Mouse (Mus musculus) spleen, postnatal 4 days (tissue): Measurements from ENCODE around the gene Apopt1.

Experiments used
- DNase-seq, 2 experiments: peaks; one replicate each; pipeline ENCODE4 v3.0.0; 2022; ENCODE audit warnings: low spot score in 2 of 2

Apopt1 gene

GRCm38 (mm10) chr12:111743981-111744423, 30.9 kb downstream of the Apopt1 start:
- DNase-seq, result peak; percentile 40 to 71

DNA sequence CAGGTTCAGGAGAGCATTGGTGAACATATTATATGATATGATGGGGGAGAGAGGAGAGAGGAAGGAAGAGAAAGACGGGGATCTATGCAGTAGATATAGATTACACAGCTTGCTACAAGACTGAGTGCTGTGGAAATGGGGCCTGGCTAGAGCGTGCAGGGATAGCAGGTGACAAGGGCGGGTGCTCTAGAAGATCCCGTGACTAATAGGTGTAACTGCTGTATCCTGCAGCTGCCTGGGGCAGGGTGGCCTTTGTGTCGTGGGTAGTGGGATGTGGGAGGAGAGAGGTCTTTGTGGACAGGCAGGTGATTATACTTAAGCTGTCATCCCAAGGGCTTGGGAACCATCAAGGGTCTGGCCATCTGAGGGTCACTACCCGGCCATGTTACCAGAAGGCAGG, 32.2 kb downstream of the Apopt1 start:
- DNase-seq, result no peak

- peak; percentile 66 to 75 for DNase-seq
Observed at GRCm38 (mm10) chr12:111746091-111746490, 33.0 kb downstream of the Apopt1 start.

DNA sequence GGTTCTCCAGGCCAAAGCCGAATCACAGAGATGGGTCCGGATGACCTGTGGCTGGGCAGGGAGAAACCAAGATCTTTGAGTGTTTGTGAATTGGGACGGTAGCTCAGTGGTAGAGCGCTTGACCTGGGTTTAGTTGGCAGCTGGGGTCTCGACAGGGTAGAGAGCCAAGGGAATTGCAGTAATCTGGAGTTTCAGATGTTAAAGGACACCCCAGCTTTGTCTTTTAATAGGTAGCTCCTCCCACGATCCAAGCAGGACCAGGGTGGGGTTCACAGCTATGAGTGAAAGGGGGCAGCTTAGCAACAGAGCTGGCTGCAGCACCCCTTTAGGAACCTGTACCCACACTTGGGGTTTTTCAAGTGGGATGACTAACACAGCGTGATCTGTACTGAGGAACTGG, 34.4 kb downstream of the Apopt1 start:
- no peak for DNase-seq

DNA sequence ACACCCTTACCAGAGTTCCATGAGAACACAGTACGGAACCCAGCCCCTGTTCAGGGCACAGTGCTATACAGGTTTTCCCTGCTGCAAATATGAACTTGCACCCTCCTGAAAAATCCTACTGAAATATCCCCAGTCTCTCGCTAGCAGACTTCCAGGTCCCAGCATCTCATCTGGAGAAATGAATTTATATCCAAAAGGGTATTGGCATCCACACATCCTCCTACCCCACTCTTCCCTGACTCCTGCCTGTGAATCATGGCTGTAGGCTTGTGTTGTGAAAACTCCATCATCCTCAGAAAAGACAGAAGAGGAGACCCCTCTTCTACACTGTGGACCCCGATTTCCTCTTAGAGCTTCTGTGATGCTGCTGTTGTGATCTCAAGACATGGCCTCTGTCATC, 37.7 kb downstream of the Apopt1 start:
- DNase-seq, result no peak

DNA sequence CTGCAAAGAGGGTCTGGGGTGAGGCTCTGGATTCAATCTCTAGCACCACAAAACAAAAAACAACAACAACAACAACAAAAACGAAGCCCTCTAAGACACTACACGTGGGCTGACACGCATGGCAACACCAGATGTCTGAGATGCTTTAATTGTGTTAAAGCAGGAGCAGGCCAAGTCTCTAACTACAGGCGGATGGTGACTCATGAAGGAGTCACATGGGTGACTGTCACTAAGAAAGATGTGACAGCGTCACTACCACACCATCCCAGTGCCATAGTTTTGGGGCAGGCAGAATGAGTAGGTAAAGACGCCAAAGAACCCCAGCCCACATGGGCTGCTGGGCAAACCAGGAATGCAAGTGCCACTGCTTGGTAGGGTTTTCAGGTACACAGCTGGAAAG, 39.4 kb downstream of the Apopt1 start:
- DNase-seq, result no peak

GRCm38 (mm10) chr12:111753347-111753746, 40.3 kb downstream of the Apopt1 start:
- peak in 1 of 2 experiments; percentile 53 for DNase-seq

DNA sequence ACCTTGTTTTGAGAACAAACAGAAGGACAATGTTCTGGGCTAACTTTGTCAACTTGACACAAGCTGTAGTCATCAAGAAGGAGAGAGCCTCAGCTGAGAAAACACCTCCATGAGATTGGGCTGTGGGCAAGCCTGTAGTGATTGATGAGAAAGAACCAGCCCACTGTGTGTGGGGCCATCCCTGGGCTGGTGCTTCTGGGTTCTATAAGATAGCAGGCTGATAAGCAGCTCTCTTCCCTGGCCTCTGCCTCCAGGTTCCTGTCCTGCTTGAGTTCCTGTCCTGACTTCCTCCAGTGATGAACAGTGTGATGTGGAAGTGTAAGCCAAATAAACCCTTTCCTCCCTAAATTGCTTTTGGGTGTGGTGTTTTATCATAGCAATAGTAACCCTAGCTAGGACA, 41.6 kb downstream of the Apopt1 start:
- no peak for DNase-seq

- DNase-seq, result no peak
Observed at GRCm38 (mm10) chr12:111755231-111755630, 42.2 kb downstream of the Apopt1 start.

DNA sequence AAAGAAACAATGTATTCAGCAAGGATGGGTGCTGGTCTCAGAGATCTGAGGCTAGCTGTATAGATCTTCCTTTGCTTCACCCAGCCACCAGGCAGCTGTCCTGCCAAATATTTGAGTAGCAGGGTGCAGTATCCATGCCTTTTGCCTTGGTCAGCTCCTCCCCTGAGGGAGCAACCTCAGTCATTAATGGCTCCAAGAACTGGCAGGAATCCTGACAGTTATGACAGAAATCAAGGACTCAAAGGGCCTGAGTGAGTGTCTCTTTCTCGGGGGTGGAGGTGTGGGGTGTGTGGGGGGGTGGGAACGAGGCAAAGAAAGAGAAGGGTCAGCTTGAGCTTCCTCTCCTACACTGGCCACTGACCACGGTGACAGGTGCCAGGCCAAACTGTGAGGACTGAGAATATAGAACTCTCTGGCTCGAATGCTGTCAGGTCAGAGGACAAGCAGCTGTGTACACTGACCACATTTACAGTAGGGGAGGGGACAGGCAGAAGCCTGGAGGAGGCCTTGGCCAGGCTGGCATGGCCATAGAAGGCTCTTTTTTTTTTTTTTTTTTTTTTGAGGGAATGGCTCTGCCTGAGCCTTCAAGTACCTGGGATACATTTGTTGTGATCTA, 43.1 kb downstream of the Apopt1 start:
- DNase-seq, result peak in 1 of 2 experiments; percentile 49

GRCm38 (mm10) chr12:111756698-111757082, 43.6 kb downstream of the Apopt1 start:
- no peak for DNase-seq

DNA sequence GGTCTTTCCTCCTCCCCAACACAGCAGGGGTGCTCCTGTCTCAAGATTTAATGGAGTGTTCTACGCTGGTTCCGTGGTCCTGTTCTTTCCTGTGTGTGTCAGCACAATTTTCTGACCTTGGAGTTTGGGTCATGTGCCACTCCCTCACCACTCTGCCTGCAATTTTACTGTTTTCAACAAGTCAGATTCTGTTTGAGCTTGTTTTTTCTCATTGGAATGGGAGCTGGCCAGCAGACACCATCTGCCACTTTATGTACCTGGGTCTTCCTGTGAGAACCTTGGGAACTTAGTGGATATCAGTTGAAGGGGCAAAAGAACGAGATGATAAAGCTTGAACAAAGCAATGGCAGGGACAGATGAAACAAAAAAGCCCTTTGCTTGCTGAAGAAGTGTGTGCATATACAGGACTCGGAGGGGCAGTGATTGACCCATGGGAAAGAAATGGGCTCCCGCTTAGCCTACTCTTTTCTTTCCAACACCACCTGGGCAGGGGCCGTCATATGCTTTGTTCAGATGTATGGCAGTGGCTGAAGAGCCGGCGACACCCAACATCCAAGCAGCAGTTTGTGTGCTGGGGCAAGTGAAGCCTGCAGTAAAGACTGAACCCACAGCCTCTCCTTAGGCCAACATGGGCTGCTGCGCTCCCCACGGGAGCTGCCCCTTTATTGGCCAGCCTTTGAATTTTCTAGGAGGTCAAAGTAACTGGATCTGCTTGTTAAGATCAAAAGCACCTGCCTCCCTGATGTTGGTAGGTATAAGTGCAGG, 44.7 kb downstream of the Apopt1 start:
- no peak for DNase-seq

- DNase-seq, result peak; percentile 76 to 91
Observed at GRCm38 (mm10) chr12:111758381-111759175, 45.5 kb downstream of the Apopt1 start, which contains the start of gene Klc1. Gene Klc1, plus strand, starts transcription at chr12:111758849.

DNA sequence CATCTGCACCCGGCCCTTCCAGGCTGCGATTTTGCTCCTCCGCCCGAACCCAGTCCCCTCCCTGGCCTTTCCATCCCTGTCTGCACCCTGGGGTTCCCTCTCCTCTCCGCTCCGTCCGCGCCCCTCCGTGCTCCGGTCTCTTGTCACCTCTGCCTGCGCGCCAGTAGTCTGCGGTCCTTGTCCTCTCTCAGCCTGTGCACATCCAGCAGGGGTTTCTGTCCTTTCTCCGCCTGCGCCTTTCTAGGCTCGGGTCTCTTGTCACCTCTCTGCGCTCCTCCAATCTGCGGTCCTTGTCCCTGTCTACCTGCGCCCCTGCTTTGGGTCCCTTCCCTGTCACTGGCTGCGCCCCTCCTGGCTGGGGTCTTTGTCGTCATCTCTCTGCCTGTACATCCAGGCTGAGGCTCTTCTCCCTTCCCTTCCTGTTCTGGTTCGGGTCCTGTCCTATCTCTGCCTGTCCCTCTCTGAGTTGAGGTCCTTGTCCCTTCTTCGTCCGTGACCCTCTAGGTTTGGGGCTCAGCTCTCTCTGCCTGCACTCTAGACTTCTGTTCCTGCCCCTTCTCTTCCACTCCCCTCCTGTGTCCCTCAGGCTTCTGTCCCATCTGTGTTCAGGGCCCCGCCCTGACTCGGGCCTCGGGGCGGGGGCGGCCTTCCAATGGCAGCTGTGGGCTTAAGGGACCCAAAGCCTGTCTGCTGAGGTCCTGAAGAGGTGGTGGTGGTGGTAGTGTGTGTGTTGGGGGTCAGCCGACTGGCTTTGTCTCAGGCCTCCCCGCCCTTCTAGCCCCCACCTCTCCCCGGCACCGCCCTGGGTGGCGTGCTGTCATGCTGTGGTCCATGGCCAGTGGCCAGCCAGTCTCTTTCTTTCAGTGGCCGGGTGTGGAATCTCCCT, 46.4 kb downstream of the Apopt1 start:
- peak in 1 of 2 experiments; percentile 66 for DNase-seq

GRCm38 (mm10) chr12:111760306-111760908, 47.3 kb downstream of the Apopt1 start:
- peak in 1 of 2 experiments; percentile 50 for DNase-seq

- DNase-seq, result peak in 1 of 2 experiments; percentile 54
Observed at GRCm38 (mm10) chr12:111762620-111763280, 49.7 kb downstream of the Apopt1 start.

DNA sequence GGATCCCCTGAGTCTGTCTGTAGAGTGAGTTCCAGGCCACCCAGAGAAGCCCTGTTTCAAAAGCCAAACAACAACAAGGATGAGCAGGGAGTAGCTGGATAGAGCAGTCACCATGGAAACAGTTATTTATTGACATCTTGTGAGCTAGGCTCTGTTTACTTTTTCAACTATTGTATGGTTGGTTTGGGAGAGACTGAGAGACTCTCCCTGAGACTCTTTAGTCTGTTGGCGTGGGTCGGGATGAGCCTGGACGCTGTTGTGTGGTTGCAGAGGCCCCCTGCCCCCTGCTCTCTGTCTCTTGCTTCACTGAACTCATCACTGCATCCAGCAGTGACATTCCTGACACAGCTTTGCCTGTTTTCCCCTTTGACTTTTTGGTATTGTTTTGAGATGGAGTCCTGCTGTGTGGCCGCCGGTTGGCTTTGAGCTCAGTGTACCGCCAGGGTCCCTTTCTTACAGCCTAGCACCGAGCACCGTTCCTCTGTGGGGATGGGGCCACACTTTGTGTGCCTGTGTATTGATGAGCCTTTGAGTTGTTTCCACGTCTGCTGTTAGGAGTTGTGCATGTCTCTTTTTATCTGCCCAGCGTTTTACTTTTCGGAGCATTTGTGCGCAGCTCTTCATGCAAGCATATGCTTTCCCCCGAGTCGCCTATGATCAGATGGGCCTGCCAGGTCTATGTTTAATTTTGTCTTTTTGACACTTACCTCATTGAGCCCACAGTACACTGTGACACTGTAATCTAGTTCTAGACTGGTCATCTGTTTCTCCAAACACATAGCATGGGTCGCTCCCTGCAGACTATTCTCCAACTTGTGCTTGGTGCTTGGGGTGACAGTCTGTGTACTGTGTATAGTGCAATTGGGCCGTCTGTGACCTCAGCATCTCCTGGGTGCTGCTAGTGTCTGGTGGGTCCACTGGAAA, 53.5 kb downstream of the Apopt1 start:
- DNase-seq, result no peak

- DNase-seq, result no peak
Observed at GRCm38 (mm10) chr12:111768322-111768928, 55.4 kb downstream of the Apopt1 start.

DNA sequence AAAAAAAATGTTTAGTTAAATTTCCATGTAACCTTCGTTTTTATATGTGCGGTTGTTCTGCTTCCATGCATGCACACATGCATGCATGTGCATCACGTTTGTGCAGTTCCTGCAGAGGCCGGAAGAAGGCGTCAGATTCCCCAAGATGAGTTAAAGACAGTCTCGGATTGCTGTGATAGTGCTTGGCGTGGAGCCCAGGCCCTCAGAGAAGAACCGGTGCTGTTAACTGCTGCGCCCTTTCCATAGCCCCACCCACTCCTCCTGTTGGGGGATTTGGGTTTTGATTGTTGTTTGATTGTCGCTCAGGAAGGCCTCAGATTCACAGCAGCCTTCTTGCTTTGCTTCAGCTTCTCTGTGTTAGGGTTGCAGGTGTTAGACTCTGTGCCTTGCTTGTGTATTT, 56.2 kb downstream of the Apopt1 start:
- peak in 1 of 2 experiments; percentile 42 for DNase-seq
